Mouse (Mus musculus): ENCODE measurements around the gene Anapc15. TPM values are rescaled to one million over a fixed set of nuclear protein-coding genes. Genes with fewer than 3 reads are reported as not detected.
"Not testable (repeated sequence)": the region's sequence is repeated elsewhere in the genome, so short reads cannot be mapped to it uniquely, and the experiment has no call there.

Anapc15 gene
- polyA plus RNA-seq, 1 experiment: 39.2 TPM

DNA sequence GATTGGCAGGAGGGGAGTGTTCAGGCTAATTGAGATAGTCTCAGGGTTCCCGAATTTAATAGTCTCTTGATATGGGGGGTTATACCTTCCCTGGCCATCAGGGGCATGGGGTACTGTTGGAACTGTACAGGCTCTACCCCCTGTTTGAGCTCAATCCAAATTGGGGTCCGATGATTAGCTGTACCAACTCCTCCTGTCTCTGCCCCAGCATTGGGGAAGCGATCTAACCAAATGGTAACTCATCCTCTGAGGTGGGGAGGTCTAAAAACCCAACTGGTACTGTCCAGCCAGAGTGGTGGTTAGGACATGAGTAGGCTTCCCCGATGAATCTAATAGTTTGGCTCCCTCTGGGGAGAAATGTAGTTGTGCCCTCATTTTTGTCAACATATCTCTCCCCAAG, 73.5 kb downstream of the Anapc15 start:
- Histone ChIP-seq H3K4me3 (ENCODE audit: insufficient read depth, low read depth, low read length) (no peak overlapping the region), H3K27ac (replicated peaks; ENCODE audit: low read depth, low read length) (no peak overlapping the region), H3K4me1 (ENCODE audit: control insufficient read depth, insufficient read depth, insufficient read length, low read length) (peaks cover 4% of the 10 kb centered on the region; the same call in 1 of the 2 replicates)

DNA sequence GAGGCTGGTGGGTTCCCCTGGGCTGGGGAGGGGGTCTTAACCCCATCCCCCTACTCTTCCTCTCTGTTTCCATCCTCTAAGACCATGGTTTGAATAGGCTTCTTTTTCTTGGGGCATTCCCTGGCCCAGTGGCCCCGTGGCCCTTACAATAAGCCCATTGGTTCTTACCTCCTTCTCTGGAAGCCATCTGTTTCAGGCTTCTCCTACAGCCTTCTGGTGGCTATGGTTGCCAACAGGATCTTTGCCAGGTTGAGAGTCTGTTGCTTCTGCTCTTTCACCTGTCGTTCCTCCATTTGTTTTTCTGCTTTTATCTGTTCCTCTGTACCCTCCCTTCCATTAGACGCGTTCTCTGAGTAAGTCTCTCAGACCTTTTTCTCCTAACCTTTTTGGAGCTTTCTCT, 74.1 kb downstream of the Anapc15 start:
- Histone ChIP-seq H3K27ac (replicated peaks; ENCODE audit: low read depth, low read length) (no peak overlapping the region), H3K4me1 (ENCODE audit: control insufficient read depth, insufficient read depth, insufficient read length, low read length) (peaks cover 4% of the 10 kb centered on the region; the same call in 1 of the 2 replicates), H3K4me3 (ENCODE audit: insufficient read depth, low read depth, low read length) (no peak overlapping the region)

DNA sequence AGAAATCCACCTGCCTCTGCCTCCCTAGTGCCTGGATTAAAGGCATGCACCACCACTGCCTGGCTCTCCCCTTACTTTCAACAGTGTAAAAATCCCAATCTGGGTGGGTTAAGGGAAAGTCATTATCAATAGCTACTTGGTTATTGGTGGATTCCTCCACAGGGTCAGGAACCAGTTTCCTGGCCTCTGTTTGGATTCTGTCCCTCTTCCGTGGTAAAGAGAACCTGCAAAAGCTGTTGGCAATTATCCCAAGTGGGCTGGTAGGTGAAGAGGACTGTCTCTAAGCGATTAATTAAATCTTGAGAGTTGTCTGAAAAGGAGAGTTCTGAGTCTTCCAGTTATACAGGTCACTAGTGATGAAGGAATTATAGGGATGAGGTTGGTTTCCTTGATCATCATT, 74.8 kb downstream of the Anapc15 start:
- Histone ChIP-seq H3K27ac (replicated peaks; ENCODE audit: low read depth, low read length) (no peak overlapping the region), H3K4me1 (ENCODE audit: control insufficient read depth, insufficient read depth, insufficient read length, low read length) (peaks cover 4% of the 10 kb centered on the region; the same call in 1 of the 2 replicates), H3K4me3 (ENCODE audit: insufficient read depth, low read depth, low read length) (no peak overlapping the region)

DNA sequence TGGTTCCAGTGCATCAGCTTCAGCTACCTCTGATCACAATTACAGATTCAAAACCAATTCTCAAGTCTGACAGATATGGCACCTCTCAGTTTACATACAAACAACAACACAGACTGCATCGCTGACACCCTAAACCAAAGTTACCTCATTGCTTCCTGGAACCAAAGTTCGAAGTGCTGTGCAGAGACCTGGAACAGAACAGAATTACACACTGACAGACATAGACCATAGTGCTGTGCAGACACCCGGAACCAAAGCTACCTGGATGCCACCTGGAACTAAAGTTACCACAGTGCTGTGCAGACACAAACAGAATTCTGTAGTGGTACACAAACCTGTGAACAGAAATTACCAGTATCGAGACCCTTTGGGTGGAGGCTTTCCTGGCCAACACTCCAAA, 76.2 kb downstream of the Anapc15 start:
- Histone ChIP-seq H3K4me3 (ENCODE audit: insufficient read depth, low read depth, low read length) (no peak overlapping the region), H3K4me1 (ENCODE audit: control insufficient read depth, insufficient read depth, insufficient read length, low read length) (peaks cover under 1% of the 10 kb centered on the region; the same call in 1 of the 2 replicates), H3K27ac (replicated peaks; ENCODE audit: low read depth, low read length) (no peak overlapping the region)

DNA sequence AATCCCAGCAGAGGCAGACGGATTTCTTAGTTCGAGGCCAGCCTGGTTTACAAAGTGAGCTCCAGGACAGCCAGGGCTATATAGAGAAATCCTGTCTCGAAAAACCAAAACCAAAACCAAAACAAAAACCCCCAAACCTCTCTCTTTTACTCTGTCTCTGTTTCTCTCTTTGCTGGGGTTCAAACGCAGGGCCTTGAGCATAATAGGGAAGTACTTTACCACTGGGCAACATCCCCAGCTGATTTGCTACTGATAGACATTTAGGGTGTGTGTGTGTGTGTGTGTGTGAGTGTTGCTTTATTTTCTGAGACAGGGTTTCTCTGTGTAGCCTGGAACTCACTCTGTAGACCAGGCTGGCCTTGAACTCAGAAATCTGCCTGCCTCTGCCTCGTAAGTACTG, 85.5 kb downstream of the Anapc15 start:
- H3K4me1 ChIP-seq (ENCODE audit: control insufficient read depth, insufficient read depth, insufficient read length, low read length); H3K4me3 ChIP-seq (ENCODE audit: insufficient read depth, low read depth, low read length); H3K27ac ChIP-seq (replicated peaks; ENCODE audit: low read depth, low read length): not testable (repeated sequence)

Other genes with a start within 250 kb of the Anapc15 start
- gene Clpb, start 200.1 kb upstream of the Anapc15 start, polyA plus RNA-seq (2012; ENCODE audit: insufficient read depth, insufficient read length, missing spikeins): 103 and 129 TPM in 2 replicates
- not detected in 2 replicates for gene Phox2a, start 45.4 kb upstream of the Anapc15 start, polyA plus RNA-seq (2012; ENCODE audit: insufficient read depth, insufficient read length, missing spikeins)
- 34.7 and 48.3 TPM in 2 replicates for gene Inppl1, start 25.5 kb upstream of the Anapc15 start, polyA plus RNA-seq (2012; ENCODE audit: insufficient read depth, insufficient read length, missing spikeins)
- gene Folr2, start 6.5 kb upstream of the Anapc15 start, polyA plus RNA-seq (2012; ENCODE audit: insufficient read depth, insufficient read length, missing spikeins): 16.1 and 22.7 TPM in 2 replicates
- not detected in 2 replicates for gene Folr1, start 7.1 kb downstream of the Anapc15 start, polyA plus RNA-seq (2012; ENCODE audit: insufficient read depth, insufficient read length, missing spikeins)
- gene Lamtor1, start 42.2 kb downstream of the Anapc15 start, polyA plus RNA-seq (2012; ENCODE audit: insufficient read depth, insufficient read length, missing spikeins): 169 and 170 TPM in 2 replicates
- not detected in 2 replicates for gene Tomt, start 42.6 kb downstream of the Anapc15 start, polyA plus RNA-seq (2012; ENCODE audit: insufficient read depth, insufficient read length, missing spikeins)
- gene Lrrc51, start 70.2 kb downstream of the Anapc15 start, polyA plus RNA-seq (2012; ENCODE audit: insufficient read depth, insufficient read length, missing spikeins): 9.6 and 25.0 TPM in 2 replicates
- gene Numa1, start 70.4 kb downstream of the Anapc15 start, polyA plus RNA-seq (2012; ENCODE audit: insufficient read depth, insufficient read length, missing spikeins): 55.8 and 74.0 TPM in 2 replicates
- gene Il18bp, start 155.0 kb downstream of the Anapc15 start, polyA plus RNA-seq (2012; ENCODE audit: insufficient read depth, insufficient read length, missing spikeins): 9.8 and 12.0 TPM in 2 replicates
- gene Rnf121, start 201.8 kb downstream of the Anapc15 start, polyA plus RNA-seq (2012; ENCODE audit: insufficient read depth, insufficient read length, missing spikeins): 14.8 and 17.2 TPM in 2 replicates
- gene Xndc1, start 201.8 kb downstream of the Anapc15 start, polyA plus RNA-seq (2012; ENCODE audit: insufficient read depth, insufficient read length, missing spikeins): 7.8 and 10.0 TPM in 2 replicates
- 0.32 TPM in 1 of 2 replicates, not detected in the other for gene Xntrpc, start 202.0 kb downstream of the Anapc15 start, polyA plus RNA-seq (2012; ENCODE audit: insufficient read depth, insufficient read length, missing spikeins)
- 0.54 TPM in 1 of 2 replicates, not detected in the other for gene Trpc2, start 219.4 kb downstream of the Anapc15 start, polyA plus RNA-seq (2012; ENCODE audit: insufficient read depth, insufficient read length, missing spikeins)
- 4.8 and 7.6 TPM in 2 replicates for gene Art1, start 238.0 kb downstream of the Anapc15 start, polyA plus RNA-seq (2012; ENCODE audit: insufficient read depth, insufficient read length, missing spikeins)
- not detected in 2 replicates for gene Art5, start 245.8 kb downstream of the Anapc15 start, polyA plus RNA-seq (2012; ENCODE audit: insufficient read depth, insufficient read length, missing spikeins)